Mouse (Mus musculus): Measurements from ENCODE around the gene Tmem128. TPM values are rescaled to one million over a fixed set of nuclear protein-coding genes. Genes with fewer than 3 reads are reported as not detected.

The Tmem128 gene
- polyA plus RNA-seq (2015; fragmentation: Nextera tagmentation; extraction: Ambion mirVana): 35.4 and 41.3 TPM in 2 replicates

- Histone ChIP-seq H3K4me2 (ENCODE audit: low read depth, low read length) (peak within 1 kb of the TSS; percentile 87), H3K4me1 (ENCODE audit: control insufficient read depth, low read depth, low read length) (peaks cover 4% of the 10 kb centered on the region), H3K27me3 (ENCODE audit: control insufficient read depth, insufficient read depth, low read depth, low read length) (no peaks in the 10 kb centered on the region), H3K4me3 (ENCODE audit: low read depth, low read length) (peak within 1 kb of the TSS; percentile 91), H3K36me3 (ENCODE audit: control insufficient read depth, insufficient read depth) (peaks cover 23% of the 10 kb centered on the region), H3K27ac (ENCODE audit: low read length) (peak within 1 kb of the TSS; percentile 76), H3K9me3 (replicated peaks; ENCODE audit: control insufficient read depth, low read length) (no peaks in the 10 kb centered on the region), H3K9ac (ENCODE audit: low read depth, low read length) (peak within 1 kb of the TSS; percentile 82)
- ATAC-seq (ENCODE audit: low read depth): peak; percentile 76
- WGBS (ENCODE audit: insufficient replicate concordance): under 1% methylated on average over 40 of the region's 40 CpGs
Observed at GRCm38 (mm10) chr5:38260107-38260682, at the start of gene Tmem128. Gene Tmem128 (plus strand): TSS chr5:38260185.

DNA sequence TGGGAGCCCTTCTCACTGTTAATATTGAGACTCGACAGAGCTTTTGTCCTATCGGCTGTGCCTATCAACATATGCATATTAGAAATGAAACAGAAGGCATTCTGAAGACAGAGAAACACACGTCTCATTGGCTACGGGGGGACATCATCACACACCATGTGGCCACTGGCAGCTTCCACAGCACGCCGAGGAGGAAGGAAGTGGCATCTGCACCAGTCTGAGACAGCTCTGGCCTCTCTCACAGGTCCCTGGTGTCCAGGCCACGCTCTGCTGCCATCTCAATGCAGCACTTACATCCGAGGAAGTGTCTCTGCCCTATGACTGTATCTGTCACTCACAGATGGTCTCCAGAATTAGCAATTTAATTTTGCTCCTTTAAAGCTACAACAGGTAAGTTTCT lies 48.3 kb upstream of the Tmem128 start:
- Histone ChIP-seq H3K27ac (ENCODE audit: low read length) (no peak overlapping the region), H3K9me3 (replicated peaks; ENCODE audit: control insufficient read depth, low read length) (no peaks in the 10 kb centered on the region), H3K4me2 (ENCODE audit: low read depth, low read length) (no peak overlapping the region), H3K4me1 (ENCODE audit: control insufficient read depth, low read depth, low read length) (no peaks in the 10 kb centered on the region; the same call in 1 of the 2 replicates), H3K27me3 (ENCODE audit: control insufficient read depth, insufficient read depth, low read depth, low read length) (no peaks in the 10 kb centered on the region), H3K4me3 (ENCODE audit: low read depth, low read length) (no peak overlapping the region), H3K36me3 (ENCODE audit: control insufficient read depth, insufficient read depth) (peaks cover 7% of the 10 kb centered on the region; the same call in 1 of the 2 replicates), H3K9ac (ENCODE audit: low read depth, low read length) (no peak overlapping the region)
- 55% methylated on average over 8 of the region's 8 CpGs for WGBS (ENCODE audit: insufficient replicate concordance)
- ATAC-seq (ENCODE audit: low read depth): no peak

DNA sequence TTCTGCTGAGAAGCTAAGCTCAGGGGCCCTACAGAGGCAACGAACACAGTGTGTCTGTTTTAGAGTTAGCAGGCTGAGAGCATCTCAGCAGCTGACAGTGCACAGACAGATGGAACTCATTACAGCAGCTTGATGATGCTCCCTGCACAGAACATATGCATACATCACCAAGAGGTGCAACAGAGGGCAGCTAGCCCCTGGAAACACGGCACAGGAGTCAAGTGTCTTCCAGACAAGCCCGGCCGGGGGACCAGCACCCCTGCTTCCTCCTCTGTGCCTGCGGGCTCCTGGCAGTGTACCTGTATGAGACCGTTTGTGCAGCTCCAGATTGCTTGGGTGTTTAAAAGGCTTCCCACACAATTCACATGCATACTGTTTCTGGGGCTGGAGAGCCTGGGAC lies 47.0 kb upstream of the Tmem128 start:
- WGBS (ENCODE audit: insufficient replicate concordance): 73% methylated on average over 6 of the region's 6 CpGs
- peaks cover 7% of the 10 kb centered on the region; the same call in 1 of the 2 replicates for H3K36me3 ChIP-seq (ENCODE audit: control insufficient read depth, insufficient read depth)
- H3K9ac ChIP-seq (ENCODE audit: low read depth, low read length): no peak overlapping the region
- H3K27me3 ChIP-seq (ENCODE audit: control insufficient read depth, insufficient read depth, low read depth, low read length): no peaks in the 10 kb centered on the region
- no peaks in the 10 kb centered on the region for H3K9me3 ChIP-seq (replicated peaks; ENCODE audit: control insufficient read depth, low read length)
- H3K4me3 ChIP-seq (ENCODE audit: low read depth, low read length): no peak overlapping the region
- no peak overlapping the region for H3K27ac ChIP-seq (ENCODE audit: low read length)
- no peak overlapping the region for H3K4me2 ChIP-seq (ENCODE audit: low read depth, low read length)
- ATAC-seq (ENCODE audit: low read depth): no peak
- H3K4me1 ChIP-seq (ENCODE audit: control insufficient read depth, low read depth, low read length): no peaks in the 10 kb centered on the region; the same call in 1 of the 2 replicates

DNA sequence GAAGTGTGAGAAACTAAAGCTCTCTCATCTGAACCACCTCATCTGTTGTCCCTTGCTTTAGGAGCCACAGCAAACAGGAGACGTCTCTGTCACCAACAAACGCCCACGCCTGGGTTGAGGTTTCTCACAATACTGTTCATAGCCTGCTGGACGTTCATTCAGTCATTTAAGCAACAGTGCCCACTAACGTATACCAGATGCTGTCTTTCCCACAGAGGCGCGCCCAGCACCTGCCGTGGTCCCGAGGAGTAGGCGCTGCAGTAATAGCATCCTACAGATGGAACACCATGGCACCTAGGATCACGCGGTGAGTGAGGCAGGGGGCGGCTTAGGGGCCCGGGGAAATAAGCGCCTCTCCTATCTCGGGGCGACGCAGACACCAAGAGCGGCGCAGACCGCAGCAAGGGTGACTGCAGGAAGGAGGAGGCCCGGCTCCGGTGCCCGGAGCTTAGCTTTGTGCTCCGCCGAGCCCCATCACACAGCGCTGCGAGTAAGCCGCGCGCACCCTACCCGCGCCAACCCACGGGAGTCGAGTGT lies 40.1 kb upstream of the Tmem128 start:
- peak overlapping the region; percentile 43 for H3K27ac ChIP-seq (ENCODE audit: low read length)
- under 1% methylated on average over 30 of the region's 35 CpGs for WGBS (ENCODE audit: insufficient replicate concordance)
- H3K4me3 ChIP-seq (ENCODE audit: low read depth, low read length): peak overlapping the region; percentile 76
- H3K4me1 ChIP-seq (ENCODE audit: control insufficient read depth, low read depth, low read length): peaks cover 16% of the 10 kb centered on the region
- H3K36me3 ChIP-seq (ENCODE audit: control insufficient read depth, insufficient read depth): no peaks in the 10 kb centered on the region
- H3K9ac ChIP-seq (ENCODE audit: low read depth, low read length): peak overlapping the region; percentile 83
- no peak; the same call in 1 of the 2 replicates for ATAC-seq (ENCODE audit: low read depth)
- peak overlapping the region; percentile 93 for H3K4me2 ChIP-seq (ENCODE audit: low read depth, low read length)
- H3K27me3 ChIP-seq (ENCODE audit: control insufficient read depth, insufficient read depth, low read depth, low read length): no peaks in the 10 kb centered on the region
- no peaks in the 10 kb centered on the region for H3K9me3 ChIP-seq (replicated peaks; ENCODE audit: control insufficient read depth, low read length)

DNA sequence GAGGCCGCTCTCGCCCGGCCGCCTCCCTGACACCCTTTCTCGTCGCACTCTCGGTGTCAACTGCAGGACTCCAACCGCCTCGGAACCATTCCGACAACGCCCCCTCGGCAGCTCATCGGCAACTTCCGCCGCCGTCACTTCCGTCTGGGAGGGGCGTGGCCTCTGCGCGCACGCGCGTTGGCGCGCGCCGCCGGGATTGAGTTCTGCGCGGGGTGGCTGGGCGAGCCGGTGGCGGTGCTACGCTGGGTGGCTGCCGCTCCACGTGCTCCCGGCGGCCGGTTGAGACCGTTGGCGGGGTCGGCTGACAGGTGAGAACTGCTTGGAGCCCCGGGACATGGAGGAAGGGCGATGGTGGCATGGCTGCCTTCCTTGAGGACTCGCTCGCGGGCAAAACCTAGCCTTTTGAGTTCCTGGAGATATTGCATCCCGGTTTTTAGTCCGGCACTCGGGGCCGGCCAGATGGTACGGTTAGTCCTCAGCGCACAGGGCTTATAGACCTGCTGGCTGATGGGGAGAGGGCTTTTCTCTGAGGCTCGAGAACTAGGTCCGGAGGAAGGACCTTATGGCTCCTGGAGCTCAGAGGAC lies 39.6 kb upstream of the Tmem128 start, which contains the start of the genes Zbtb49 and Lyar:
Zbtb49 (minus strand) TSS at position 130 of the 585 bp plus-strand sequence.
Lyar (plus strand) TSS at position 143 of the 585 bp plus-strand sequence.
- no peaks in the 10 kb centered on the region for H3K9me3 ChIP-seq (replicated peaks; ENCODE audit: control insufficient read depth, low read length)
- peak within 1 kb of the TSS; percentile 93 for H3K4me2 ChIP-seq (ENCODE audit: low read depth, low read length)
- H3K27me3 ChIP-seq (ENCODE audit: control insufficient read depth, insufficient read depth, low read depth, low read length): no peaks in the 10 kb centered on the region
- peak within 1 kb of the TSS; percentile 76 for H3K4me3 ChIP-seq (ENCODE audit: low read depth, low read length)
- peaks cover 3% of the 10 kb centered on the region; the same call in 1 of the 2 replicates for H3K36me3 ChIP-seq (ENCODE audit: control insufficient read depth, insufficient read depth)
- peak; percentile 94 for ATAC-seq (ENCODE audit: low read depth)
- under 1% methylated on average over 53 of the region's 55 CpGs for WGBS (ENCODE audit: insufficient replicate concordance)
- H3K9ac ChIP-seq (ENCODE audit: low read depth, low read length): peak within 1 kb of the TSS; percentile 83
- H3K27ac ChIP-seq (ENCODE audit: low read length): peak within 1 kb of the TSS; percentile 43
- H3K4me1 ChIP-seq (ENCODE audit: control insufficient read depth, low read depth, low read length): peaks cover 16% of the 10 kb centered on the region

GRCm38 (mm10) chr5:38235422-38235821 lies 24.6 kb upstream of the Tmem128 start:
- Histone ChIP-seq H3K36me3 (ENCODE audit: control insufficient read depth, insufficient read depth) (peaks cover 11% of the 10 kb centered on the region), H3K4me1 (ENCODE audit: control insufficient read depth, low read depth, low read length) (no peaks in the 10 kb centered on the region), H3K27me3 (ENCODE audit: control insufficient read depth, insufficient read depth, low read depth, low read length) (no peaks in the 10 kb centered on the region), H3K4me3 (ENCODE audit: low read depth, low read length) (no peak overlapping the region), H3K9me3 (replicated peaks; ENCODE audit: control insufficient read depth, low read length) (no peaks in the 10 kb centered on the region), H3K4me2 (ENCODE audit: low read depth, low read length) (no peak overlapping the region), H3K9ac (ENCODE audit: low read depth, low read length) (no peak overlapping the region), H3K27ac (ENCODE audit: low read length) (no peak overlapping the region)
- WGBS (ENCODE audit: insufficient replicate concordance): 66% methylated on average over 4 of the region's 4 CpGs
- no peak for ATAC-seq (ENCODE audit: low read depth)

DNA sequence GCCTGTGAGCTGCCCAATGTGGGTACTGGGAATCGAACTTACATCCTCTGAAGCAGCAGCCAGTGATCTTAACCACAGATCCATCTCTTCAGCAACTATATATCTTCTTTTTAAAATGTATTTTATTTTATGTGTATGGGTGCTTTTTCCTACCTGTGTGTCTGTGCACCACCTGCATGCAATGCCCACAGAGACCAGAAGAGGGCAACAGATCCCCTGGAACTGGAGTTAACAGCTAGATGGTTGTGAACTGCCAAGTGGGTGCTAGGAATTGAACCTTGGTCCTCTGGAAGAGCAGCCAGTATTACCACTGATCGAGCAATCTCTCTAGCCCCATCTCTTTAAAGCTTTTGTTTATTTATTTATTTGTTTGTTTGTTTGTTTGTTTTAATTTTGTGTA lies 23.4 kb upstream of the Tmem128 start:
- Histone ChIP-seq H3K36me3 (ENCODE audit: control insufficient read depth, insufficient read depth) (peaks cover 11% of the 10 kb centered on the region), H3K4me2 (ENCODE audit: low read depth, low read length) (no peak overlapping the region), H3K4me3 (ENCODE audit: low read depth, low read length) (no peak overlapping the region), H3K27me3 (ENCODE audit: control insufficient read depth, insufficient read depth, low read depth, low read length) (no peaks in the 10 kb centered on the region), H3K9ac (ENCODE audit: low read depth, low read length) (no peak overlapping the region), H3K9me3 (replicated peaks; ENCODE audit: control insufficient read depth, low read length) (no peaks in the 10 kb centered on the region), H3K4me1 (ENCODE audit: control insufficient read depth, low read depth, low read length) (no peaks in the 10 kb centered on the region), H3K27ac (ENCODE audit: low read length) (no peak overlapping the region)
- 58% methylated on average over 2 of the region's 2 CpGs for WGBS (ENCODE audit: insufficient replicate concordance)
- ATAC-seq (ENCODE audit: low read depth): no peak

- Histone ChIP-seq H3K27ac (ENCODE audit: low read length) (no peak overlapping the region), H3K4me1 (ENCODE audit: control insufficient read depth, low read depth, low read length) (no peaks in the 10 kb centered on the region), H3K27me3 (ENCODE audit: control insufficient read depth, insufficient read depth, low read depth, low read length) (no peaks in the 10 kb centered on the region), H3K9me3 (replicated peaks; ENCODE audit: control insufficient read depth, low read length) (no peaks in the 10 kb centered on the region), H3K9ac (ENCODE audit: low read depth, low read length) (no peak overlapping the region), H3K36me3 (ENCODE audit: control insufficient read depth, insufficient read depth) (no peaks in the 10 kb centered on the region), H3K4me2 (ENCODE audit: low read depth, low read length) (no peak overlapping the region), H3K4me3 (ENCODE audit: low read depth, low read length) (no peak overlapping the region)
- ATAC-seq (ENCODE audit: low read depth): no peak
- 50% methylated on average over 5 of the region's 5 CpGs for WGBS (ENCODE audit: insufficient replicate concordance)
Observed at GRCm38 (mm10) chr5:38240727-38241472, 19.1 kb upstream of the Tmem128 start.

All from liver, embryonic 16.5 days (tissue).